Mouse (Mus musculus) liver, adult 2 months (tissue): ENCODE results near the gene Hrh1. TPM values are rescaled to one million over a fixed set of nuclear protein-coding genes. Genes with fewer than 3 reads are reported as not detected.

Experiments used
- DNase-seq: peaks from one replicate; pipeline ENCODE4 v3.0.0-alpha.2; 2011; ENCODE audit warnings: low read depth, low spot score; ENCODE audit errors: extremely low read depth
- H3K27ac ChIP-seq: fragments of 200-500 bp; replicated peaks from 2 replicates; pipeline ENCODE4 v1.5.1; 2012; ENCODE audit warnings: low read depth, mild to moderate bottlenecking, control low read depth, inconsistent platforms, low read length; ENCODE audit not compliant: insufficient read depth
- H3K27me3 ChIP-seq: fragments of 200-500 bp; 2 replicates; pipeline ENCODE4 v1.6.1; 2012; ENCODE audit warnings: mild to moderate bottlenecking, moderate library complexity, low read length, inconsistent platforms; ENCODE audit not compliant: control insufficient read depth, insufficient read depth
- H3K36me3 ChIP-seq: fragments of 200-500 bp; 2 replicates; pipeline ENCODE4 v1.6.1; 2012; ENCODE audit warnings: low read length, inconsistent platforms; ENCODE audit not compliant: control insufficient read depth, insufficient read depth
- H3K4me1 ChIP-seq: fragments of 200-500 bp; 2 replicates; pipeline ENCODE4 v1.6.1; 2011; ENCODE audit warnings: low read length; ENCODE audit not compliant: control insufficient read depth, insufficient read depth
- H3K4me3 ChIP-seq: fragments of 200-500 bp; 2 replicates; pipeline ENCODE4 v1.5.1; 2011; ENCODE audit warnings: low read depth, mild to moderate bottlenecking, control low read depth, low read length, moderate library complexity; ENCODE audit not compliant: insufficient read depth
- H3K79me2 ChIP-seq: fragments of 200-500 bp; 2 replicates; pipeline ENCODE4 v1.6.1; 2012; ENCODE audit warnings: inconsistent platforms, mild to moderate bottlenecking, low read length, moderate library complexity; ENCODE audit not compliant: control insufficient read depth, insufficient read depth
- H3K9ac ChIP-seq: fragments of 200-500 bp; 2 replicates; pipeline ENCODE4 v1.6.1; 2012; ENCODE audit warnings: low read depth, mild to moderate bottlenecking, control low read depth, inconsistent platforms, low read length
- CTCF ChIP-seq: fragments of 200-500 bp; IDR thresholded peaks from 2 replicates; pipeline ENCODE4 v1.5.1; 2011; ENCODE audit warnings: low read depth, low read length, control low read depth
- POLR2A ChIP-seq: fragments of 200-500 bp; IDR thresholded peaks from 2 replicates; pipeline ENCODE4 v1.6.1; 2011; ENCODE audit warnings: low read length, control low read depth; ENCODE audit not compliant: insufficient read depth; ENCODE audit errors: extremely low read depth
- WGBS: fragments of 180-500 bp; shearing (Covaris S2); methylation state at CpG from one replicate; pipeline ENCODE4 v1.1.7; 2018; 5-methylcytosine and 5-hydroxymethylcytosine counted together
- polyA plus RNA-seq: library from polyadenylated mRNA; depleted of rRNA; stranded (reverse); fragments of >200 nt; gene quantifications from 2 replicates; pipeline ENCODE4 v1.2.3, GENCODE M21; 2012
- total RNA-seq: library from RNA; depleted of rRNA; stranded (reverse); fragments of >200 nt; gene quantifications from 2 replicates; pipeline ENCODE4 v1.2.3, GENCODE M21; 2014

The Hrh1 gene
- total and polyA plus RNA-seq, 2 experiments = 0.07 TPM; not detected in 1

GRCm38 (mm10) chr6:114400387-114400786, 2.7 kb downstream of the Hrh1 start:
- peak; percentile 67 for DNase-seq
- TF ChIP-seq CTCF (no peak), POLR2A (no peak)
- no peak overlapping the region for H3K4me3 ChIP-seq
- WGBS = 40% methylated on average over 10 of the region's 10 CpGs
- peaks cover 10% of the 10 kb centered on the region for H3K27me3 ChIP-seq
- no peak overlapping the region for H3K27ac ChIP-seq
- no peaks in the 10 kb centered on the region for H3K36me3 ChIP-seq
- H3K4me1 ChIP-seq = peaks cover 2% of the 10 kb centered on the region; the same call in 1 of the 2 replicates
- H3K9ac ChIP-seq = no peak overlapping the region
- H3K79me2 ChIP-seq = no peaks in the 10 kb centered on the region

GRCm38 (mm10) chr6:114400841-114401240, 3.1 kb downstream of the Hrh1 start:
- no peak for DNase-seq
- TF ChIP-seq POLR2A (no peak), CTCF (no peak)
- Histone ChIP-seq H3K36me3 (no peaks in the 10 kb centered on the region), H3K9ac (no peak overlapping the region), H3K79me2 (no peaks in the 10 kb centered on the region), H3K27me3 (peaks cover 10% of the 10 kb centered on the region), H3K4me3 (no peak overlapping the region), H3K4me1 (peaks cover 2% of the 10 kb centered on the region; the same call in 1 of the 2 replicates), H3K27ac (no peak overlapping the region)
- WGBS = 91% methylated on average over 8 of the region's 8 CpGs

GRCm38 (mm10) chr6:114402161-114402560, 4.4 kb downstream of the Hrh1 start:
- TF ChIP-seq CTCF = no peak
- no peak for TF ChIP-seq POLR2A

GRCm38 (mm10) chr6:114403632-114404031, 5.9 kb downstream of the Hrh1 start:
- H3K4me1 ChIP-seq = no peaks in the 10 kb centered on the region; the same call in 1 of the 2 replicates
- H3K4me3 ChIP-seq = no peak overlapping the region
- no peaks in the 10 kb centered on the region for H3K79me2 ChIP-seq
- no peak overlapping the region for H3K27ac ChIP-seq
- H3K27me3 ChIP-seq = peaks cover 3% of the 10 kb centered on the region; the same call in 1 of the 2 replicates
- 45% methylated on average over 8 of the region's 8 CpGs for WGBS
- no peak for DNase-seq
- no peak for TF ChIP-seq CTCF
- no peak for TF ChIP-seq POLR2A
- no peak overlapping the region for H3K9ac ChIP-seq
- no peaks in the 10 kb centered on the region for H3K36me3 ChIP-seq

More at GRCm38 (mm10) chr6:114402161-114402560, 4.4 kb downstream of the Hrh1 start:
- no peak overlapping the region for H3K27ac ChIP-seq
- no peaks in the 10 kb centered on the region for H3K79me2 ChIP-seq
- 70% methylated on average over 2 of the region's 2 CpGs for WGBS
- H3K9ac ChIP-seq = no peak overlapping the region
- peak; percentile 24 for DNase-seq
- no peaks in the 10 kb centered on the region for H3K36me3 ChIP-seq
- H3K27me3 ChIP-seq = peaks cover 13% of the 10 kb centered on the region
- H3K4me1 ChIP-seq = peaks cover 2% of the 10 kb centered on the region; the same call in 1 of the 2 replicates
- no peak overlapping the region for H3K4me3 ChIP-seq

- H3K9ac ChIP-seq = no peak overlapping the region
- H3K4me3 ChIP-seq = no peak overlapping the region
- no peak for TF ChIP-seq POLR2A
- H3K27me3 ChIP-seq = peaks cover 3% of the 10 kb centered on the region; the same call in 1 of the 2 replicates
- H3K27ac ChIP-seq = no peak overlapping the region
- H3K4me1 ChIP-seq = no peaks in the 10 kb centered on the region; the same call in 1 of the 2 replicates
- WGBS = 52% methylated on average over 5 of the region's 5 CpGs
- no peaks in the 10 kb centered on the region for H3K36me3 ChIP-seq
- DNase-seq = no peak
- H3K79me2 ChIP-seq = no peaks in the 10 kb centered on the region
Observed at GRCm38 (mm10) chr6:114404128-114404527, 6.4 kb downstream of the Hrh1 start.

- H3K4me3 ChIP-seq = no peak overlapping the region
- 77% methylated on average over 7 of the region's 7 CpGs for WGBS
- TF ChIP-seq CTCF (no peak), POLR2A (no peak)
- no peaks in the 10 kb centered on the region; the same call in 1 of the 2 replicates for H3K4me1 ChIP-seq
- no peak overlapping the region for H3K27ac ChIP-seq
- no peak overlapping the region for H3K9ac ChIP-seq
- H3K36me3 ChIP-seq = no peaks in the 10 kb centered on the region
- H3K79me2 ChIP-seq = no peaks in the 10 kb centered on the region
- H3K27me3 ChIP-seq = peaks cover 3% of the 10 kb centered on the region; the same call in 1 of the 2 replicates
- no peak for DNase-seq
Observed at GRCm38 (mm10) chr6:114404774-114405468, 7.2 kb downstream of the Hrh1 start.
